Mouse (Mus musculus) cerebellum, adult 2 months (tissue): Measurements from ENCODE around the gene Olfr66. TPM values are rescaled to one million over a fixed set of nuclear protein-coding genes. Genes with fewer than 3 reads are reported as not detected.

ENCODE experiments used
- DNase-seq, 2 experiments: peaks; one replicate each; pipeline ENCODE4 v3.0.0; 2021
- H3K27ac ChIP-seq: fragments of 200-500 bp; 2 replicates; pipeline ENCODE4 v1.5.1; 2012; ENCODE audit warnings: low read length, control low read depth, inconsistent platforms; ENCODE audit not compliant: insufficient read depth
- H3K27me3 ChIP-seq: fragments of 200-500 bp; 2 replicates; pipeline ENCODE4 v1.6.1; 2012; ENCODE audit warnings: inconsistent platforms, mild to moderate bottlenecking, low read length, moderate library complexity; ENCODE audit not compliant: control insufficient read depth, insufficient read depth
- H3K4me1 ChIP-seq: fragments of 200-500 bp; 2 replicates; pipeline ENCODE4 v1.6.1; 2011; ENCODE audit warnings: low read length; ENCODE audit not compliant: control insufficient read depth, insufficient read depth
- H3K4me3 ChIP-seq: fragments of 200-500 bp; replicated peaks from 2 replicates; pipeline ENCODE3; 2011; ENCODE audit warnings: mild to moderate bottlenecking, low read depth, low read length, control low read depth; ENCODE audit not compliant: insufficient read depth
- CTCF ChIP-seq: fragments of 200-500 bp; IDR thresholded peaks from 2 replicates; pipeline ENCODE4 v1.5.1; 2011; ENCODE audit warnings: low read depth, mild to moderate bottlenecking, control low read depth, low read length, moderate library complexity, borderline replicate concordance; ENCODE audit not compliant: insufficient read depth
- POLR2A ChIP-seq: fragments of 200-500 bp; IDR thresholded peaks from 2 replicates; pipeline ENCODE4 v1.6.1; 2011; ENCODE audit warnings: low read length, control low read depth, borderline replicate concordance; ENCODE audit not compliant: insufficient read depth
- WGBS: fragments of 180-500 bp; shearing (Covaris S2); methylation state at CpG from one replicate; pipeline ENCODE4 v1.1.7; 2018; 5-methylcytosine and 5-hydroxymethylcytosine counted together
- polyA plus RNA-seq: library from polyadenylated mRNA; depleted of rRNA; stranded (reverse); fragments of >200 nt; gene quantifications from 2 replicates; pipeline ENCODE4 v1.2.3, GENCODE M21; 2012; rRNA removed

The Olfr66 gene
- polyA plus RNA-seq = not detected in 2 replicates

- no peak for TF ChIP-seq POLR2A
- no peak for TF ChIP-seq CTCF
- Histone ChIP-seq H3K27me3 (no peaks in the 10 kb centered on the region), H3K27ac (no peak within 1 kb of the TSS), H3K4me1 (no peaks in the 10 kb centered on the region), H3K4me3 (no peak within 1 kb of the TSS)
- no peak for DNase-seq
Observed at GRCm38 (mm10) chr7:103886152-103886551, at the start of gene Olfr66. Gene Olfr66 (minus strand): TSS chr7:103886252.

GRCm38 (mm10) chr7:103934264-103934663 lies 48.2 kb upstream of the Olfr66 start, which contains the start of gene Olfr632:
Gene Olfr632 (plus strand): TSS chr7:103934347.
- H3K4me3 ChIP-seq = no peak within 1 kb of the TSS
- WGBS = 59% methylated on average over 2 of the region's 2 CpGs
- no peak within 1 kb of the TSS for H3K27ac ChIP-seq
- H3K27me3 ChIP-seq = no peaks in the 10 kb centered on the region
- H3K4me1 ChIP-seq = no peaks in the 10 kb centered on the region
- DNase-seq = no peak
- no peak for TF ChIP-seq POLR2A
- no peak for TF ChIP-seq CTCF

GRCm38 (mm10) chr7:103928525-103928924 lies 42.5 kb upstream of the Olfr66 start, which contains the start of gene Olfr631:
Gene Olfr631 (plus strand): TSS chr7:103928825.
- no peak within 1 kb of the TSS for H3K4me3 ChIP-seq
- no peak for DNase-seq
- H3K4me1 ChIP-seq = no peaks in the 10 kb centered on the region
- no peak within 1 kb of the TSS for H3K27ac ChIP-seq
- H3K27me3 ChIP-seq = no peaks in the 10 kb centered on the region
- no peak for TF ChIP-seq POLR2A
- no peak for TF ChIP-seq CTCF

- TF ChIP-seq POLR2A (no peak), CTCF (no peak)
Observed at GRCm38 (mm10) chr7:103915338-103915737, 29.3 kb upstream of the Olfr66 start.

GRCm38 (mm10) chr7:103912969-103913511 lies 27.0 kb upstream of the Olfr66 start:
- no peak overlapping the region for H3K4me3 ChIP-seq
- WGBS = 45% methylated on average over 8 of the region's 8 CpGs
- DNase-seq = no peak
- H3K4me1 ChIP-seq = no peaks in the 10 kb centered on the region
- no peaks in the 10 kb centered on the region for H3K27me3 ChIP-seq
- H3K27ac ChIP-seq = no peak overlapping the region
- no peak for TF ChIP-seq CTCF
- TF ChIP-seq POLR2A = no peak

More at GRCm38 (mm10) chr7:103915338-103915737, 29.3 kb upstream of the Olfr66 start:
- no peak for DNase-seq
- H3K4me1 ChIP-seq = no peaks in the 10 kb centered on the region
- H3K27ac ChIP-seq = no peak overlapping the region
- no peak overlapping the region for H3K4me3 ChIP-seq
- no peaks in the 10 kb centered on the region for H3K27me3 ChIP-seq

GRCm38 (mm10) chr7:103910047-103910446 lies 24.0 kb upstream of the Olfr66 start:
- 53% methylated on average over 3 of the region's 3 CpGs for WGBS
- DNase-seq = no peak
- Histone ChIP-seq H3K27me3 (no peaks in the 10 kb centered on the region), H3K4me3 (no peak overlapping the region), H3K27ac (no peak overlapping the region), H3K4me1 (no peaks in the 10 kb centered on the region)
- no peak for TF ChIP-seq CTCF

- Histone ChIP-seq H3K4me3 (no peak within 1 kb of the TSS), H3K27me3 (no peaks in the 10 kb centered on the region), H3K27ac (no peak within 1 kb of the TSS), H3K4me1 (no peaks in the 10 kb centered on the region)
- DNase-seq = no peak
- TF ChIP-seq CTCF (no peak), POLR2A (no peak)
- 78% methylated on average over 2 of the region's 2 CpGs for WGBS
Observed at GRCm38 (mm10) chr7:103903187-103903586, 17.1 kb upstream of the Olfr66 start, which contains the start of gene Olfr65. Gene Olfr65 (plus strand): TSS chr7:103903487.

GRCm38 (mm10) chr7:103894385-103894784 lies 8.3 kb upstream of the Olfr66 start, which contains the start of gene Olfr64:
Gene Olfr64 (minus strand): TSS chr7:103894485.
- Histone ChIP-seq H3K27ac (no peak within 1 kb of the TSS), H3K27me3 (no peaks in the 10 kb centered on the region), H3K4me3 (no peak within 1 kb of the TSS), H3K4me1 (no peaks in the 10 kb centered on the region)
- 69% methylated on average over 1 of the region's 1 CpGs for WGBS
- no peak for DNase-seq
- TF ChIP-seq POLR2A (no peak), CTCF (no peak)

- no peak for DNase-seq
- H3K4me3 ChIP-seq = no peak overlapping the region
- WGBS = 82% methylated on average over 2 of the region's 2 CpGs
- H3K27ac ChIP-seq = no peak overlapping the region
- TF ChIP-seq POLR2A (no peak), CTCF (no peak)
- H3K4me1 ChIP-seq = no peaks in the 10 kb centered on the region
- no peaks in the 10 kb centered on the region for H3K27me3 ChIP-seq
Observed at GRCm38 (mm10) chr7:103877093-103877492, 9.0 kb downstream of the Olfr66 start.
